Mouse (Mus musculus) spleen, postnatal 36 days (tissue): ENCODE measurements at regions not wholly inside any gene's neighbourhood (a gene's known extent, or its start where the extent isn't known, plus 50 kb on each side); places are given as distances from the start of the nearest gene placed in this dataset.
A peak's percentile ranks its signal among the peaks of the same experiment; 100 is the strongest.

Source experiments
- DNase-seq, 2 experiments: peaks; one replicate each; pipeline ENCODE4 v3.0.0; 2022; ENCODE audit warnings: low spot score in 2 of 2, mixed read lengths in 1 of 2

DNA sequence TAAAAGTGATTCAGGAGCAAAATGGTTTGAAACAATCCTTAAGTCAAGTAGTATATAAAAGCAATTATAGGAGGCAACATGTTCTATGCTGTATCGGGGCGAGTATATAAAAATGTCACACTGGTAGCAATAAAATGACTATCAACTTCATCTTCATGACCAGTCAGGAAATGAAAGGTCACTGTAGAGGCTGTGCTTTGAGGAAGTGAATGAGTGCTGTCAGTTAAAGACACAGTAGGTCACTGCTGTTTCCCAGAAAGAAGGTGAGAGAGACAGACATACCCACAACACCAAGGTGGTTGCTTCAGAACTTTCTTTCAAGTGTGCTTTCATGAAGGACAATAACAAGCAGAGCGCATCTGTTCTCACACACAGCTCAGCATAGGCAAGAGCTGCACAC lies 292.4 kb downstream of the Cd47 start:
- DNase-seq, result no peak

- DNase-seq, result no peak
Observed at GRCm38 (mm10) chr16:50095858-50096551, 295.7 kb downstream of the Cd47 start.

DNA sequence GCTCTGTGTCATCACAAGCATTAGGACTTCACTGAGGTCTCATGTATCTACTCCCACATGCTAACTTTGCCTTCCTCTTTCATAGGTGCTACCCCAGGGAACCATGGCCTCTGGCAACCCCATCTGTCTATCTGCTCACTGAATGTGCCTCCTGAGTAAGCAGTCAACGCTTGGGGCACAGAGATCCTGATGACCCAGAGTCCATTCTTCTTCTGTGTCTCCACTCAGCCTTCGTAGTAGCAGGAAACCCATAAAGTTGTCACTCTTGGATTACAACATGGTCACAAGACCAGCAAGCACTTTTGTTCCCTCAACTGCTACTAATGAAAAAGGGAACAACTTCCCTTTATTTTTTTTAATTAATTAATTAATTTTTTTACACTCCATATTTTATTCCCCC lies 296.2 kb downstream of the Cd47 start:
- DNase-seq, result no peak

- no peak for DNase-seq
Observed at GRCm38 (mm10) chr16:50103340-50103739, 303.0 kb downstream of the Cd47 start.

DNA sequence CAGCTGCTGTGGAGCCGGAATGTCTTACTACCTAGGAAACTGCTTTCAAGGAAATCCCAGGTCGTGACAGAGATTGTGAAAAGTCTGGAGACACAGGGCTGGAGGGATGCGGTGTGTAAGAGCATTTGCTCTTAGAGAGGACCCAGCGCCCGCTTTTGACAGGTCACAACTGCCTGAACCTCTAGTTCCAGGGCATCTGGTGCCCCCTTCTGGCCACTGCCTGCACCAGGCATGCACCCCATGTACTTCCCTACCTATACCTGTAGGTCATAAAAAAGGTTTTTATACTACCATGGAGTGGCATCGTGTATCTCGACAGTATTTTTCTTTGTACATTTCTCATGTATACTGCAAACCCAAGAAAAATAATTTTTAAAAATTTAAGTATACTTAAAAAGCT lies 314.0 kb downstream of the Bbx start:
- DNase-seq, result peak; percentile 6 to 7

DNA sequence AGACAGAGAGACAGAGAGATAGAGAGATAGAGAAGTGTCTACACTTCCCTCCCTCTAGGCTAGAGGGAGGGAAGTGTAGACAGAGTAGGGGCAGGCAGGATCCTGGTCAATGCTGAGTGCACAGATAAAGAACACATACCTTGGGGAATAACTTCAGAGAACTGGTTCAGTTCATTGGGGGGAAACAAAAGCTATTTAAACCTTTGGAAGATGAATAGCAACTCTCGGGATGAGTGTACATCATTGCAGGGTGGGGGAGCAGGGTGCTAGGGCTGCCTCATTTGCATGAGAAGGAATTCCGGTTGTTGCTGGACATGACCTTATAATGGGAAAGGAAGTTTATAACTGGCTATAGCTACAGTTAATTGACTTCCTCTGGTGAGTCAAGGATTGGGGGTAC lies 309.7 kb downstream of the Bbx start:
- DNase-seq, result no peak

DNA sequence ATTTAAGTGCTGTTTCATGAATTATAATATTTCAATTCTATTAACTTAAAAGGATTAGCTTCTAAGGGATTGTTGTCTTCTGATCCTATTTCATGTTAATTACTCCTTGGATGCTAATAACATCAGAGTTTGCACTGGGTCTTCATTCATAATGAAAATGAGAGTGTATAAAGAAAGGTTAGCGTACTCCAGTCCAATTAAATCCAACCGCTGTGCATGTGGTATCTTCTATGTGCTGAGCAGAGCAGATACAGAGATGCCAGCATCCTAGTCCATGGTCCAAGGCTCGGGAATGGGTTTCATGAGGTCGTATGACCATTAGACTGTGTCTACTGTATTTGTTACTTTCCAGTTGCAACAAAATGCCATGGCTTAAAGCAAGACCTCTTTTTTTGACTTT lies 307.5 kb downstream of the Bbx start:
- no peak for DNase-seq

DNA sequence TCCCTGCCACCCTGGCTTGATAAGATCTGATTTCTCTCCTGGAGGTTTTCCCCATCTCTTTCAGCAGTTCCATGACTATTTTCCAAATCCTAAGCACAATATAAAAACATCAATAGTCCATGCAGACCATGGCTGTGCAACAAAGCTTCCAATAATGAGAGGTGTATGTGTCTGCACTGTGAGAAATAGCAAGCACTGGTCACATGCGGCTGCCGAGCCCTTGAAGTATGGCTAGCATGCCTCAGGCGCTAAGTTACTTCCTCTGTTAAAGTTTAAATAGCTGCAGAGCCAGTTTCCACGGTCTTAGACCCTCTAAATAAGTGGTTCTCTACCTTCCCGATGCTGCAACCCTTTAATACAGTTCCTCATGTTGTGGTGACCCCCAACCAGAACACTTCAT lies 306.6 kb downstream of the Bbx start:
- DNase-seq, result no peak

DNA sequence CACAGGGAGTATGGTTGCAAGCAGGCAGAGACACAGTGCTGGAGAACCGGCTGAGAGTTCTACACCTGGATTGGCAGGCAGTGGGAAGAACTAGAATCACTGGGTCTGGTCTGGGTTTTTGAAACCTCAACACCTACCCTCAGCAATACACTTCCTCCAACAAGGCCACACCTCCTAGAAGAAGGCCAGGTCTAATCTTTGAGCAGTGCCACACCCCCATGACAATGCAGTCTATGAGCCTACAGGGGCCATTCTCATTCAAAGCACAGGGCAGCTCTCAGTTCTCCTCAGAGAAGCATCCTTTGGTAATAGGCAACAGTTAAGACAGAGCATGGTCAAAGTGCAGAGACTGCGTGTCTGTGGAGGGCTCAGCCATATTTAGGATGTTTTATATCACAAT lies 300.8 kb downstream of the Bbx start:
- no peak for DNase-seq
